Mouse (Mus musculus): ENCODE measurements at regions not wholly inside any gene's neighbourhood (a gene's known extent, or its start where the extent isn't known, plus 50 kb on each side); places are given as distances from the start of the nearest gene placed in this dataset.
A peak's percentile ranks its signal among the peaks of the same experiment; 100 is the strongest.

GRCm38 (mm10) chr16:78877941-78878340 is 52.8 kb upstream of the Chodl start:
- peak; percentile 2 for DNase-seq (ENCODE audit: extremely low read depth, insufficient read length, low spot score)

- DNase-seq (ENCODE audit: extremely low read depth, insufficient read length, low spot score) = no peak
Measured at GRCm38 (mm10) chr16:78859006-78859405, 71.7 kb upstream of the Chodl start.

GRCm38 (mm10) chr16:78830957-78831356 is 99.8 kb upstream of the Chodl start:
- no peak for DNase-seq (ENCODE audit: extremely low read depth, insufficient read length, low spot score)

- DNase-seq (ENCODE audit: extremely low read depth, insufficient read length, low spot score) = no peak
Measured at GRCm38 (mm10) chr16:78827739-78828138, 103.0 kb upstream of the Chodl start.

GRCm38 (mm10) chr16:78790064-78790463 is 140.7 kb upstream of the Chodl start:
- DNase-seq (ENCODE audit: extremely low read depth, insufficient read length, low spot score) = no peak

- no peak for DNase-seq (ENCODE audit: extremely low read depth, insufficient read length, low spot score)
Measured at GRCm38 (mm10) chr16:78759226-78759625, 171.5 kb upstream of the Chodl start.

- peak; percentile 7 for DNase-seq (ENCODE audit: extremely low read depth, insufficient read length, low spot score)
Measured at GRCm38 (mm10) chr16:78737902-78738301, 161.4 kb upstream of the D16Ertd472e start.

GRCm38 (mm10) chr16:78730583-78731501 is 154.3 kb upstream of the D16Ertd472e start:
- no peak for DNase-seq (ENCODE audit: extremely low read depth, insufficient read length, low spot score)

- no peak for DNase-seq (ENCODE audit: extremely low read depth, insufficient read length, low spot score)
Measured at GRCm38 (mm10) chr16:78725541-78725940, 149.0 kb upstream of the D16Ertd472e start.

- DNase-seq (ENCODE audit: extremely low read depth, insufficient read length, low spot score) = no peak
Measured at GRCm38 (mm10) chr16:78709943-78710342, 133.4 kb upstream of the D16Ertd472e start.

- no peak for DNase-seq (ENCODE audit: extremely low read depth, insufficient read length, low spot score)
Measured at GRCm38 (mm10) chr16:78707566-78707965, 131.1 kb upstream of the D16Ertd472e start.

GRCm38 (mm10) chr16:78707165-78707564 is 130.7 kb upstream of the D16Ertd472e start:
- no peak for DNase-seq (ENCODE audit: extremely low read depth, insufficient read length, low spot score)

GRCm38 (mm10) chr16:78697514-78698209 is 121.2 kb upstream of the D16Ertd472e start:
- no peak for DNase-seq (ENCODE audit: extremely low read depth, insufficient read length, low spot score)

- DNase-seq (ENCODE audit: extremely low read depth, insufficient read length, low spot score) = no peak
Measured at GRCm38 (mm10) chr16:78688251-78688650, 111.7 kb upstream of the D16Ertd472e start.

- no peak for DNase-seq (ENCODE audit: extremely low read depth, insufficient read length, low spot score)
Measured at GRCm38 (mm10) chr16:78685160-78685559, 108.7 kb upstream of the D16Ertd472e start.

GRCm38 (mm10) chr16:78684031-78684430 is 107.5 kb upstream of the D16Ertd472e start:
- DNase-seq (ENCODE audit: extremely low read depth, insufficient read length, low spot score) = no peak

GRCm38 (mm10) chr16:78661126-78661525 is 84.6 kb upstream of the D16Ertd472e start:
- DNase-seq (ENCODE audit: extremely low read depth, insufficient read length, low spot score) = no peak

- no peak for DNase-seq (ENCODE audit: extremely low read depth, insufficient read length, low spot score)
Measured at GRCm38 (mm10) chr16:78644710-78645109, 68.2 kb upstream of the D16Ertd472e start.

- no peak for DNase-seq (ENCODE audit: extremely low read depth, insufficient read length, low spot score)
Measured at GRCm38 (mm10) chr16:78641717-78642116, 65.2 kb upstream of the D16Ertd472e start.

- no peak for DNase-seq (ENCODE audit: extremely low read depth, insufficient read length, low spot score)
Measured at GRCm38 (mm10) chr16:78641205-78641604, 64.7 kb upstream of the D16Ertd472e start.

- DNase-seq (ENCODE audit: extremely low read depth, insufficient read length, low spot score) = no peak
Measured at GRCm38 (mm10) chr16:78637452-78637851, 60.9 kb upstream of the D16Ertd472e start.

GRCm38 (mm10) chr16:78637015-78637414 is 60.5 kb upstream of the D16Ertd472e start:
- DNase-seq (ENCODE audit: extremely low read depth, insufficient read length, low spot score) = no peak
